Comparison of ENCODE assay signal across 24 mouse cellular contexts in the genomic region with DNA sequence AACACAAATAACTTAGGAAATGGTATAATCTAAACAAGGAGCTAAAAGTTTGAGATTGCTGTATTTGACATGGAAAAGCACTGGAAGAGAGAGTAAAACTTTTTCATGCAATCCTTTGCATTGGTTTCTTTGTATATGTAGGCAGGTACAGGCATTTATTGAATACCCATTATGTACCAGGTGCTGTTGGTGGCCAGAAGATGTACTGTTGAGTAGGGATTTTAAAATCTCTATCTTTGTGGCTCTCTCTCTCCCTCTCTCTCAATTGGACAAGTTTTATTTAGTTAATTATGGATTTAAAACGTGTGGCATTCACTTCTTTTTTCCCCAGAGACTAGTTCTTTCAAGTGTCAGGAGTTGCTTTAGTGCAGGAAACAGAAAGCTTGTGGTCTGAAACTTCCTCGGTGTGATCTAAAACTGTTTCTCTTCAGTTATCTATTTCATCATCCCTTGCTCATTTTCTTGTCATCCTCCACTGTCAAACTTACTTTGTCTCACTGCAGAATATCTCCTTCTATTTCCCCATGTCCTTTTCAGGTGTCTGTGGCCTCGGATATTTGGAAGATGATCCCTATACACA. TPM values are rescaled to one million over a fixed set of nuclear protein-coding genes. Genes with fewer than 3 reads are reported as not detected.
DNase-seq lines count a peak whose midpoint lies in the region; ATAC-seq and TF ChIP-seq lines count a peak whose summit lies in the region.
"Had no signal": no experiment of that assay in that cellular context is flagged by ENCODE, and none has a peak within 500 bp of the region (broad histone marks: within the 10 kb centered on the region; RNA-seq: fewer than 3 reads in every experiment).

No protein-coding gene starts in this region.

- no peak for TF ChIP-seq EP300 in liver, postnatal 0 days (IDR thresholded peaks at IDR 0.05; ENCODE audit: low read depth)
- TF ChIP-seq EP300 in stomach, postnatal 0 days (optimal IDR thresholded peaks at IDR 0.05) = no peak

- H3K4me2 ChIP-seq in liver, postnatal 0 days (ENCODE audit: low read depth, low read length) = peak overlapping the region; percentile 47; the same call in 1 of the 2 replicates
- no peak overlapping the region for H3K4me2 ChIP-seq in liver, embryonic 11.5 days
- no peak overlapping the region for H3K4me2 ChIP-seq in stomach, postnatal 0 days (replicated peaks; ENCODE audit: low read depth)
- H3K4me2 ChIP-seq: embryonic facial prominence, embryonic 13.5 days; heart, embryonic 12.5 days; hindbrain, embryonic 12.5 days; intestine, embryonic 15.5 days; midbrain, embryonic 15.5 days had no signal

- H3K36me3 ChIP-seq in liver, postnatal 0 days (replicated peaks; ENCODE audit: insufficient read depth, low read length) = no peaks in the 10 kb centered on the region
- no peaks in the 10 kb centered on the region for H3K36me3 ChIP-seq in liver, embryonic 11.5 days (ENCODE audit: control insufficient read depth, insufficient read depth, low read length)
- H3K36me3 ChIP-seq in stomach, postnatal 0 days (ENCODE audit: control insufficient read depth, insufficient read depth, low read length) = no peaks in the 10 kb centered on the region
- H3K36me3 ChIP-seq: embryonic facial prominence, embryonic 13.5 days; heart, embryonic 12.5 days; hindbrain, embryonic 12.5 days; intestine, embryonic 15.5 days; limb, embryonic 10.5 days; midbrain, embryonic 15.5 days had no signal

- no peaks in the 10 kb centered on the region for H3K4me1 ChIP-seq in liver, postnatal 0 days (ENCODE audit: insufficient read depth)
- no peaks in the 10 kb centered on the region for H3K4me1 ChIP-seq in liver, embryonic 11.5 days (replicated peaks; ENCODE audit: control insufficient read depth, insufficient read depth, low read length)
- H3K4me1 ChIP-seq in stomach, postnatal 0 days (replicated peaks; ENCODE audit: control insufficient read depth, insufficient read depth) = no peaks in the 10 kb centered on the region
- H3K4me1 ChIP-seq: embryonic facial prominence, embryonic 13.5 days; heart, embryonic 12.5 days; hindbrain, embryonic 12.5 days; intestine, embryonic 15.5 days; limb, embryonic 10.5 days; midbrain, embryonic 15.5 days had no signal

- no peak overlapping the region for H3K4me3 ChIP-seq in liver, postnatal 0 days (ENCODE audit: low read depth, low read length)
- no peak overlapping the region for H3K4me3 ChIP-seq in liver, embryonic 11.5 days (ENCODE audit: low read depth, low read length)
- H3K4me3 ChIP-seq in stomach, postnatal 0 days (ENCODE audit: low read depth, low read length) = no peak overlapping the region
- H3K4me3 ChIP-seq: embryonic facial prominence, embryonic 13.5 days; heart, embryonic 12.5 days; hindbrain, embryonic 12.5 days; intestine, embryonic 15.5 days; left cerebral cortex, adult 2 months; limb, embryonic 10.5 days; midbrain, embryonic 15.5 days had no signal

- H3K27me3 ChIP-seq in liver, postnatal 0 days (ENCODE audit: insufficient read depth, low read length) = no peaks in the 10 kb centered on the region
- no peaks in the 10 kb centered on the region for H3K27me3 ChIP-seq in liver, embryonic 11.5 days (replicated peaks; ENCODE audit: control insufficient read depth, insufficient read depth, low read length)
- H3K27me3 ChIP-seq in stomach, postnatal 0 days (ENCODE audit: control insufficient read depth, insufficient read depth, low read length) = no peaks in the 10 kb centered on the region
- H3K27me3 ChIP-seq: embryonic facial prominence, embryonic 13.5 days; heart, embryonic 12.5 days; hindbrain, embryonic 12.5 days; intestine, embryonic 15.5 days; midbrain, embryonic 15.5 days had no signal

- H3K27ac ChIP-seq in liver, postnatal 0 days (ENCODE audit: low read depth) = no peak overlapping the region
- H3K27ac ChIP-seq in liver, embryonic 11.5 days (ENCODE audit: low read depth, low read length) = no peak overlapping the region
- H3K27ac ChIP-seq in stomach, postnatal 0 days (replicated peaks) = no peak overlapping the region
- H3K27ac ChIP-seq: embryonic facial prominence, embryonic 13.5 days; hindbrain, embryonic 12.5 days; intestine, embryonic 15.5 days; left cerebral cortex, adult 2 months; limb, embryonic 10.5 days; midbrain, embryonic 15.5 days had no signal

- TF ChIP-seq CTCF in liver, postnatal 0 days (IDR thresholded peaks at IDR 0.05; ENCODE audit: low read depth) = no peak
- TF ChIP-seq CTCF in stomach, postnatal 0 days (IDR thresholded peaks at IDR 0.05; ENCODE audit: low read depth) = no peak

- 23% methylated on average over 3 of the region's 3 CpGs for WGBS in liver, postnatal 0 days (ENCODE audit: insufficient replicate concordance)
- WGBS in liver, embryonic 11.5 days = 41% methylated on average over 3 of the region's 3 CpGs
- WGBS in stomach, postnatal 0 days = 64% methylated on average over 3 of the region's 3 CpGs

- H3K9ac ChIP-seq in liver, postnatal 0 days (replicated peaks) = no peak overlapping the region
- no peak overlapping the region for H3K9ac ChIP-seq in liver, embryonic 11.5 days (ENCODE audit: low read depth, low read length)
- H3K9ac ChIP-seq in stomach, postnatal 0 days (ENCODE audit: low read length) = no peak overlapping the region
- H3K9ac ChIP-seq: embryonic facial prominence, embryonic 13.5 days; heart, embryonic 12.5 days; hindbrain, embryonic 12.5 days; intestine, embryonic 15.5 days; midbrain, embryonic 15.5 days had no signal

- ATAC-seq in liver, postnatal 0 days = no peak
- ATAC-seq in liver, embryonic 11.5 days (replicated peaks; ENCODE audit: low FRiP score) = no peak
- ATAC-seq in CD4-positive, CD25-positive, alpha-beta regulatory T cell, adult 4 months = peak; percentile 39
- ATAC-seq in monocyte, adult 5-6 weeks (replicated peaks; ENCODE audit: insufficient number of reproducible peaks, low FRiP score, low TSS enrichment, poor library complexity, severe bottlenecking) = no peak
- ATAC-seq in stomach, postnatal 0 days (ENCODE audit: low FRiP score, low TSS enrichment) = no peak
- ATAC-seq: forebrain, embryonic 16.5 days; intestine, embryonic 15.5 days; midbrain, embryonic 15.5 days had no signal

- no peak for DNase-seq in liver, postnatal 0 days
- DNase-seq in liver, embryonic 11.5 days (ENCODE audit: low spot score) = no peak
- peak; percentile 84 for DNase-seq in induced T-regulatory cell, adult 2 months (ENCODE audit: low read depth)
- DNase-seq in naive thymus-derived CD4-positive, alpha-beta T cell, adult 2 months (ENCODE audit: low read depth) = peak; percentile 79
- no peak for DNase-seq in stomach, postnatal 0 days (ENCODE audit: low spot score)
- DNase-seq: adrenal gland, postnatal 10 days; cerebellum, adult 9-11 months; heart, postnatal 14 days; retina, postnatal 1 day had no signal

- H3K9me3 ChIP-seq in liver, postnatal 0 days (ENCODE audit: low read length) = no peaks in the 10 kb centered on the region
- H3K9me3 ChIP-seq in liver, embryonic 11.5 days (ENCODE audit: control insufficient read depth, low read length) = no peaks in the 10 kb centered on the region
- H3K9me3 ChIP-seq in stomach, postnatal 0 days (ENCODE audit: control insufficient read depth, low read length) = no peaks in the 10 kb centered on the region
- H3K9me3 ChIP-seq: embryonic facial prominence, embryonic 13.5 days; hindbrain, embryonic 12.5 days; intestine, embryonic 15.5 days; limb, embryonic 10.5 days; midbrain, embryonic 15.5 days had no signal

RNA-seq across cellular contexts. Expression of gene Cd69, which starts 0.5 kb away (rescaled TPM):
- polyA plus RNA-seq in liver, postnatal 0 days (2015; fragmentation: Nextera tagmentation; extraction: Ambion mirVana) = 1.0 and 1.5 TPM in 2 replicates
- 0.96 and 1.1 TPM in 2 replicates for polyA plus RNA-seq in liver, embryonic 11.5 days (2014; fragmentation: Nextera tagmentation; extraction: Ambion mirVana)
- polyA plus RNA-seq in CD4-positive, CD25-positive, alpha-beta regulatory T cell, adult 4 months (2017; shearing (Covaris generic)) = 100 to 1,000 TPM; 220 to 231 TPM
- total RNA-seq in monocyte, adult 5-6 weeks (2017) = 122 to 324 TPM (median 301 TPM) in 3 replicates
- 0.15 and 0.18 TPM in 2 replicates for polyA plus RNA-seq in stomach, postnatal 0 days (2015; fragmentation: Nextera tagmentation; extraction: Ambion mirVana)
- total RNA-seq: left cerebral cortex, adult 2 months had no signal
- polyA plus RNA-seq: brain, embryonic 14.5 days; embryonic facial prominence, embryonic 13.5 days; forebrain, embryonic 16.5 days; heart, embryonic 12.5 days; hindbrain, embryonic 12.5 days; midbrain, embryonic 15.5 days; neural tube, embryonic 11.5 days had no signal

RNA-seq across cellular contexts. Expression of gene 4922502D21Rik, which starts 55.9 kb away (rescaled TPM):
- not detected in 2 replicates for polyA plus RNA-seq in liver, postnatal 0 days (2015; fragmentation: Nextera tagmentation; extraction: Ambion mirVana)
- not detected in 2 replicates for polyA plus RNA-seq in liver, embryonic 11.5 days (2014; fragmentation: Nextera tagmentation; extraction: Ambion mirVana)
- not detected for polyA plus RNA-seq in CD4-positive, CD25-positive, alpha-beta regulatory T cell, adult 4 months (2017; shearing (Covaris generic))
- 0.76 to 0.85 TPM in 2 of 3 replicates, not detected in the other for total RNA-seq in monocyte, adult 5-6 weeks (2017)
- polyA plus RNA-seq in stomach, postnatal 0 days (2015; fragmentation: Nextera tagmentation; extraction: Ambion mirVana) = not detected in 2 replicates
- total RNA-seq: adrenal gland, postnatal 10 days; heart, postnatal 14 days; left cerebral cortex, adult 2 months; liver, adult 2 months; megakaryocyte-erythroid progenitor cell, adult 5-6 weeks had no signal
- polyA plus RNA-seq: brain, embryonic 14.5 days; forebrain, embryonic 16.5 days; heart, embryonic 12.5 days; hindbrain, embryonic 12.5 days; intestine, embryonic 15.5 days; limb, embryonic 10.5 days; liver, adult 2 months; lung, embryonic 16.5 days; midbrain, embryonic 15.5 days; neural tube, embryonic 11.5 days had no signal

Comparison
In these comparisons a context has a peak if more than half of its experiments do, and no peak if none do; other contexts are left out.
1. DNase-seq: peak in induced T-regulatory cell, adult 2 months (single experiment) and naive thymus-derived CD4-positive, alpha-beta T cell, adult 2 months (single experiment); none in liver, postnatal 0 days (single experiment), liver, embryonic 11.5 days (single experiment) and stomach, postnatal 0 days (single experiment).
2. RNA of gene Cd69, which starts 0.5 kb away (polyA plus RNA-seq): 220 to 231 TPM in CD4-positive, CD25-positive, alpha-beta regulatory T cell, adult 4 months; 1.0 to 1.5 TPM in liver, postnatal 0 days, 0.96 to 1.1 TPM in liver, embryonic 11.5 days and 0.15 to 0.18 TPM in stomach, postnatal 0 days; every median in the first group is over 10 times any median in the second.